Mouse (Mus musculus): ENCODE results near the gene Tspan18.

Tspan18 gene

DNA sequence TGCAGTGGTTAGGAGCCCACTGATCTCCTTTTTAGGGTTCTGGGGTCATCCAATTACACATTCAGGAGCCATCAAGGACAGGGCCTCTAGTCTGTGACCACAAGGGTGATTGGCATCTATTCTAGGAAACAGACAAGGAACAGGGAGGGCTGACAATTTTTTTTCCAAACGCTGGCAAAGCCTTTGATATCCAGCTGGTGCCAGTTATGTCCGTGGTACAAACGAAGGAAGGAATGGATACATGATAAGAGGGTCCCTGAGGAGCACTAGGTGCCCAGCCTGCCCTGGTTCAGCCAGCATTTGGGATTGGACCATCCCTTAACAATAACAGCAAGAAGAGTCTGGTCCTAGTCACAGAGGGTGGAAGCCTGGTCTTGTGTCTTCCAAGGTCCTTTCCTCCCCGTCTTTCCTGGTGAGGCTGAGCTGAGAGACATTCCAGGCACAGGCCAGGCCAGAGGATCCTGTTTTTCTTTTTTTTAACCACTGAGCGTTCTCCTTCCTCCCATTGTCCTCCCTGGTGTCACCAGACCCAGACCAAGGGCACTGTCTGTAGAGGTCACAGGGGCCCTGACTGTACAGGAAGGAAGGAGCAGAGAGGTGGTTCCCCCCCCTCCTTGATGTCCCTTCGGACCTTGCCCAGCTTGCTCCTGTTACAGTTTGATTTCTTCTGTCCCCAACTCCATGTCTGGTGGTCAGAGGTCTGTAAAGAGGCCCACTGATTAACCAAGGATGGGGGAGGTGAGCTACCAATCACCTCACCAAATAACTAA, 72.6 kb downstream of the Tspan18 start:
- no peak for DNase-seq (ENCODE audit: low spot score)

DNA sequence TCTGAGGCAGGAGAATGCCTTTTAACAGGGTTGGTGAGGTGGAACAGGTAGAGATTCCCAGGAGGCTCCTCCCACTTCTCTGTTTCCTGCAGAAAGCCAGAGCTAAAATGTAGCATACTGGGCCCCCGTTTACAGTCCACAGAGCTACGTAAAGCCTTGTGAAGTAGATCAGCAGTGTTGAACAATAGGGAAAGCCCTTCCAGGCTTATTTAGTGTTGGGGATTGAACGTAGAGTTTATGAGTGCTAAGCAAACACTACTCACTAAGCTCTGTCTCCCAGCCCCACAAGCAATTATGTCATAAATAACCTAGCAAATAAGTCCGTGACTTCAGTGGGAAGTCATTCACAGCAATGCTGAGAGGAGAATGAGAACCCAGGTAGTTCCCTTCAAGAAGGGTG, 76.7 kb downstream of the Tspan18 start:
- no peak for DNase-seq (ENCODE audit: low spot score)

- DNase-seq (ENCODE audit: low spot score), result no peak
Measured at GRCm38 (mm10) chr2:93256735-93257405, 77.4 kb downstream of the Tspan18 start.

- no peak for DNase-seq (ENCODE audit: low spot score)
Measured at GRCm38 (mm10) chr2:93252356-93252755, 81.9 kb downstream of the Tspan18 start.

DNA sequence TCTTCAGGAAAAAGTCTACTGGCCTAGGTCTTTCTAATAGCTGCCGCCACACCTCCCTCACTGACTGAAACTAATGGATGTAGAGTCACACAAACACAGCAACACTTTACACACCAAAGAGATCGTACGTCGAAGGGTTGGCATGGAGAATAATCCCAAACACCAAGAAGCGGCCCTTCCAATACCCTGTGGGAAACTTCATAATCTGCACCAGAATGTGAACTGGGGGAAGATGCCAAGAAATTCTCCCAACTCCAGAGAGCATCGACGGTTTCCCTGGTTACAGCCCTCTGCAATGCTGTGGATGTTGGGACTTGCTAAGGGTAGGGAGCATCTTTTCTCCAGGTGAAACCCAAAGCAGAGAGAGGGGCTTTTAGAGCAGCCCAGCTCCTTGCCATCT, 83.7 kb downstream of the Tspan18 start:
- no peak for DNase-seq (ENCODE audit: low spot score)

- no peak for DNase-seq (ENCODE audit: low spot score)
Measured at GRCm38 (mm10) chr2:93249058-93249457, 85.2 kb downstream of the Tspan18 start.

- DNase-seq (ENCODE audit: low spot score), result no peak
Measured at GRCm38 (mm10) chr2:93244090-93244443, 90.2 kb downstream of the Tspan18 start.

DNA sequence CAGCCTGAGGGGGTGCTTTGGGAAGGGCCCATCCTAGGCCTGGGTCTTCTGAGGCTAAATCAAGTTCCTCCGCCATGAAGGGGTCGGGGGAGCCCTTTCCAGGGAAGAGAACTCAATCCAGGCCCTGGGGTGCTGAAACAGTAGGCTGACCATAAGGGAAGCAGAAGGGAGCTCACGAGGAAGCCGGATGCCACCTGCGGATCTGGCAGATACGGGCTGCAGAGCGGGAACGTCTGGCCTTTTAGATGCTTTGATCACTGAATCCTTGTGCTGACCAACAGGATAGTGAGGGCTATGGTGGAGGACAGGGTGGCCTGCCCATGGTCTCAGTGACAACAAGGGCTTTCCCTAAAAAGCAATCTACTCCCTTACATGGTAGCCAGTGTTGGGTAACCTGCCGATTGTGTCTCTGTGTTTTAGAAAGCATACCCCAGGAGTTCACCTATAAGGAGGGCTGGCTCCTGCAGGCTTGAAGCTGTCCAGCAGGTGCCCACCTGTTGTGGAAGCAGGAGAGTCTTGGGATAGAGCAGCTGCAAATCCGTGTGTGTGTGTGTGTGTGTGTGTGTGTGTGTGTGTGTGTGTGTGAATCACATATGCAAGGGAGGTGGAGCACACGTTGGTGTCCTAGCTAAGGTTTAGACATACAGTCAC, 90.7 kb downstream of the Tspan18 start:
- DNase-seq (ENCODE audit: low spot score), result no peak

GRCm38 (mm10) chr2:93242166-93242565, 92.1 kb downstream of the Tspan18 start:
- no peak for DNase-seq (ENCODE audit: low spot score)

- no peak for DNase-seq (ENCODE audit: low spot score)
Measured at GRCm38 (mm10) chr2:93238864-93239263, 95.4 kb downstream of the Tspan18 start.

DNA sequence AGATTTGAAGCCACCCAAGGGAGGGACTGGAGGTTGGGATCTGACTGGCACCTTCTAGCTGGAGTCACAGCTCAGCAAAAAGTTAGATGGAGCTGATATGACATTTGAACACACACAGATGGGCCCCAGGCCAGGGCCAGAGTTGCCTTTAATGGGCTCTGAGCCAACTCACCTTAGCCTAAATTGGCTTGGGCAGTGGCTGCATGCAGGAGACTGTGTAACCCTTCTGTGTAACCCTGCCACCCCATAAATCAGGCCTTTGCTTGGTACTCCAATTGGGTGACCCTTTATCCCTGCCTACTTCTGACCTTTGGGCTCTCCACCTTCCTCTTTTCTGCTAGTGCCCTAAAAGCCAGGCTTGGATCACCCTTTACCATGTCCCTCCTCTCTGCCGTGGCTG, 97.2 kb downstream of the Tspan18 start:
- no peak for DNase-seq (ENCODE audit: low spot score)

DNA sequence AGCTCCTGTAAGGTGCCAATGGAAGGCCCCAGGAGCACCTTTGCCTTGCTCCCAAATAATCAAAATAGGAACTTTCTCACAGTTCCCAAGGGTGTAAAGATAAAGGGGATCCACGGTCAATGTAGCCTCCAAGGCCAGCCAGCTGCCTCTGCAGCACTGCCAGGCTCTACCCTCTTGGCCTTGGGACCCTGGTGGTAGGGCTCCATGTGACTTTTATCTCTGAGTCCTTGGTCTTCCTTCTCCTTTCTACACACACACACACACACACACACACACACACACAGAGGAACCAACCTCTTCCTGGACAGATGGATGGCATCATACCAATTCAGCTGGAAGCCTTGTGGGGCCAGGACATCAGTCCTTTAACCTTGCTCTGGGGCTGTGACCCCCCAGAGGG, 102.2 kb downstream of the Tspan18 start:
- no peak for DNase-seq (ENCODE audit: low spot score)

DNA sequence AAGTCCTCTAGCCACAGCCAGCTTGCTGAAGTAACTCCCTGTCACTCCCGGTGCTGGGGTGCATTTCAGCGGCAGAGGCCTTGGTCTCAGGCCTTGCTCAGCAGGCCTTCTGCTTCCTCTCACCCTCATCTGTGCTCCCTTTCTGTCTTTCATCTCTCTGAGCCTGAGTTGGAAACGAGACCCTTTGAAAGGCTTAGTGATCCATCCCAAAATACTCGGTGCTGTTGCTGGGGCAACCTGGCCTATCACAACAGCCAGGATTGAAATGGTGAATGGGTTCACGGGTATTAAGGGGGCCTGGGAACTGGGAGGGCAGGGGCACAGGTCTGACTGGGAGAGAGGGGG, 105.9 kb downstream of the Tspan18 start:
- DNase-seq (ENCODE audit: low spot score), result no peak

GRCm38 (mm10) chr2:93227713-93228479, 106.4 kb downstream of the Tspan18 start:
- DNase-seq (ENCODE audit: low spot score), result no peak

GRCm38 (mm10) chr2:93226606-93227595, 107.4 kb downstream of the Tspan18 start:
- DNase-seq (ENCODE audit: low spot score), result peak; percentile 34

- no peak for DNase-seq (ENCODE audit: low spot score)
Measured at GRCm38 (mm10) chr2:93223463-93223862, 110.8 kb downstream of the Tspan18 start.

DNA sequence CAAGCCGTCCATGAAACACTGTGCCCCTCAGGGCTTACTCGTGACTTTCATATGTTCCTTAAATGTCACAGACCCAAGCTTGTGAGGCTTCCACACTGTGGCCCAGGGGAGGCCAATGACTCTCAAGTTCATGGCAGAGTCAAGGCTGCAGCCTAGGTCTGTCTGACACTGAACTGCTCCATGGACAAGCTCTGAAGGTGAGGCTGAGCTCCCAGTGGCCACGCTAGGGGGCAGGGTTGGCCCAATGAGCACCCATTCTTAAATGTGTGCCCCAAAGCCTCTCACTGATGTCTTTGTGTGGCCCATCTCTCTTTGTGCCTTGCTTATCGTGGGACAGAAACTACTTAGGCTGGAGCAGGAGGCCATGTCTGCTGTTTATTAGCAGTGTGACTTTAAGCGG, 113.9 kb downstream of the Tspan18 start:
- DNase-seq (ENCODE audit: low spot score), result no peak

- DNase-seq (ENCODE audit: low spot score), result no peak
Measured at GRCm38 (mm10) chr2:93219576-93219975, 114.7 kb downstream of the Tspan18 start.

- no peak for DNase-seq (ENCODE audit: low spot score)
Measured at GRCm38 (mm10) chr2:93218353-93218990, 115.8 kb downstream of the Tspan18 start.

- peak; percentile 34 for DNase-seq (ENCODE audit: low spot score)
Measured at GRCm38 (mm10) chr2:93217015-93217414, 117.3 kb downstream of the Tspan18 start.

GRCm38 (mm10) chr2:93215790-93216189, 118.5 kb downstream of the Tspan18 start:
- no peak for DNase-seq (ENCODE audit: low spot score)
